Mouse (Mus musculus): Measurements from ENCODE around the gene Ank2.

GRCm38 (mm10) chr3:127243928-127244642, 255.1 kb downstream of the Ank2 start:
- no peak for TF ChIP-seq GATA1 (IDR thresholded peaks at IDR 0.05; ENCODE audit: borderline replicate concordance, low read length)
- TF ChIP-seq FLI1 (IDR thresholded peaks at IDR 0.05; ENCODE audit: low read length) = no peak
